Mouse (Mus musculus) heart, postnatal 0 days (tissue): ENCODE measurements at regions not wholly inside any gene's neighbourhood (a gene's known extent, or its start where the extent isn't known, plus 50 kb on each side); places are given as distances from the start of the nearest gene placed in this dataset.

Experiments used
- CTCF ChIP-seq: IDR thresholded peaks from 2 replicates; pipeline ENCODE4 v1.5.1; 2016; ENCODE audit warnings: antibody characterized with exemption, control low read depth, low read depth
- EP300 ChIP-seq: IDR thresholded peaks from 2 replicates; pipeline ENCODE4 v1.6.1; 2016; ENCODE audit warnings: antibody characterized with exemption, low read depth

DNA sequence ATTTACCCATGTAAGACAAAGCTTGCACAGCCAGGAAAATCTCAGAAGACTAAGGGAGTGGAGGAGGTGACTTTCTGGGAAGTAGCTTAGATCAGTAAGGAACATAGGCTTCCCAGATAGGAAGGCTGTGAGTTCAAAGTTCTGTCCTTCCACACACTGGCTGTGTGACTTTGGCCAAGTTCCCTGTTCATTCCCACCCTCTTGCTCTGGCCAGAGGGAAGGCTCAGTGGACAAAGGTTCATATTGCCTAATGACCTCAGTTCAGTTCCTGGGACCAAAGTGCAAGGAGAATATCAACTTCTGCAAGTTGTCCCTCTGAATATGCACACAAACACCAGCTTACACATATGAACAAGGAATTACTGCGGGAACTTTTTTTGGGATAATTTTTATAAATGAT, 255.6 kb upstream of the Pik3r1 start:
- TF ChIP-seq CTCF (no peak), EP300 (no peak)
